Mouse (Mus musculus): ENCODE measurements around the gene Olfr1462.

DNA sequence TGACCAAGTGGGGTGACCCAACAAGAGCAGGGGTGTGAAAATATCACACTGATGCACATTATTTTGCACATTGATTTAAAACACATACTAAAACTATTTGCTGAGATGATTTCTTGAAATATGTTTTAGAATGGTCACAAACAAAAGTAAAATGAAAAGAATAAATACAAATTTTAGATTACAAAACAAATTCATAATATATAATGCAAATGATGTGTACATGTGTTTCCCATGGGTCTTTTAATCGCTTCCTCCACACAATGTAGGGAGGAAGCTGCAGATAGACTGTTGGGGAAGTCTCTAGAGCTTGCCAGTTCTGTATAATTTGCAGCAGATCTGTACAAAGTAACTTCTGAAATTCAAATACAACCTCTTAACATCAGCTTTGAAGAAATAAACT is 22.8 kb upstream of the Olfr1462 start, which contains the start of gene Olfr1461:
- TF ChIP-seq GATA1 (IDR thresholded peaks at IDR 0.05; ENCODE audit: borderline replicate concordance, low read length) (no peak), TAL1 (conservative IDR thresholded peaks at IDR 0.05; ENCODE audit: low read depth, low read length) (no peak), CTCF (IDR thresholded peaks at IDR 0.05; ENCODE audit: low read depth, low read length) (no peak)
